Mouse (Mus musculus) spleen, postnatal 36 days (tissue): Measurements from ENCODE around the gene Taf1a.
"Not testable (repeated sequence)": the region's sequence is repeated elsewhere in the genome, so short reads cannot be mapped to it uniquely, and the experiment has no call there.

Experiments
- DNase-seq, 2 experiments: peaks; one replicate each; pipeline ENCODE4 v3.0.0; 2022; ENCODE audit warnings: low spot score in 2 of 2, mixed read lengths in 1 of 2

Gene Taf1a

DNA sequence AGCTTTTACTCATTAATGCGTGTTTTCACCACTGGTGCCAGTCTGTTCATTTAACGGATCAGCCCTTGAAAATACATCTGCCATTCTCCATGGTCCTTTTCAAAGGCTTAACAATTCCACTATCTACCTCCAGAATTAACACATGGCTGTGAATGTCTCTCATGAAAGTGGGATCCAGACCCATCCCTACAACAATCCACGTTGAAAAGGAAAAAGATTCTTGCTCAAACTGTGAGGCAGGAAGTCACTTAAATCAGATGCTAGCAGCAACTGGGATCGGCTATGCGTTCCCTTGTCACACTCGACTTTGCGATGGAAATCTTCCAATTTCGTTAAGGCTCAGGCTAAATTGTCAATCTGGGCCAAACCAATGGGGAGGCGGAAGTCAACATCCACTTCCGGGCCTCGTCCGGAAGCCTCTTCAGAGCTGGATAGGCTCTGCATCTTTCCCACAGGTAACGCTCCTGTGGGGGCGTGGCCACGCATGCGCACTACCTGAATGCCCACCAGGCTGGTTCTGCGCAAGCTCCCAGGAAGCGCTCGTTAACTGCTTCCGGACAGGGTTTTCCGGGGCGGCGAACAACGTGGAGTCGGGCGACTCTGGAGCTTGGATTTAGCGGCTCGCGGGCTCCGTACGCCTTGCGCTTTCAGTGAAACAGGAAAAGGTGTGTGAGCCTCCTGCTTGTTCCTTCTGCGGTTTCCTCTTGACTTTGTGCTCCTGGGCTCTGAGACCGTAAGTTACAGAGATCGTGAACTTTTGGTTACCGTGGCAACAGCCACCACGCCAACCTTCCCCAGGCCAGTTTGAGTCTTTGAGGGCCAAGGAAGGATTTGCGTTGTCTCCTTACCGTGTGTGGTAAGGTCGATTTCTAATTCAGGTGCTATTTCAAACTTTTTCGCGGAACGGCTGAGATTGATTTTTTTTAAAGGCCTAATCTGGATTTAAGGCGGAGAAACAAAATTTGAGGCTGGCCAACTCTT, at the start of gene Taf1a:
Taf1a (plus strand) TSS at position 556 of the 981 bp plus-strand sequence.
- DNase-seq, result peak; percentile 90 to 93

DNA sequence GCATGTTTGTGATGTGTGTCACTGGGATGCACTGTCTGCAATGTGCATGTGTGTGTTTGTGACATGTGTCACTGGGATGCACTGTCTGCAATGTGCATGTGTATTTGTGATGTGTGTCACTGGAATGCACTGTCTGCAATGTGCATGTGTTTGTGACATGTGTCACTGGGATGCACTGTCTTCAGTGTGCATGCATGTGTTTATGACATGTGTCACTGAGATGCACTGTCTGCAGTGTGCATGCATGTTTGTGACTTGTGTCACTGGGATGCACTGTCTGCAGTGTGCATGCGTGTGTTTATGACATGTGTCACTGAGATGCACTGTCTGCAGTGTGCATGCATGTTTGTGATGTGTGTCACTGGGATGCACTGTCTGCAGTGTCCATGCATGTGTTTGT, 45.9 kb upstream of the Taf1a start:
- DNase-seq, result not testable (repeated sequence)

DNA sequence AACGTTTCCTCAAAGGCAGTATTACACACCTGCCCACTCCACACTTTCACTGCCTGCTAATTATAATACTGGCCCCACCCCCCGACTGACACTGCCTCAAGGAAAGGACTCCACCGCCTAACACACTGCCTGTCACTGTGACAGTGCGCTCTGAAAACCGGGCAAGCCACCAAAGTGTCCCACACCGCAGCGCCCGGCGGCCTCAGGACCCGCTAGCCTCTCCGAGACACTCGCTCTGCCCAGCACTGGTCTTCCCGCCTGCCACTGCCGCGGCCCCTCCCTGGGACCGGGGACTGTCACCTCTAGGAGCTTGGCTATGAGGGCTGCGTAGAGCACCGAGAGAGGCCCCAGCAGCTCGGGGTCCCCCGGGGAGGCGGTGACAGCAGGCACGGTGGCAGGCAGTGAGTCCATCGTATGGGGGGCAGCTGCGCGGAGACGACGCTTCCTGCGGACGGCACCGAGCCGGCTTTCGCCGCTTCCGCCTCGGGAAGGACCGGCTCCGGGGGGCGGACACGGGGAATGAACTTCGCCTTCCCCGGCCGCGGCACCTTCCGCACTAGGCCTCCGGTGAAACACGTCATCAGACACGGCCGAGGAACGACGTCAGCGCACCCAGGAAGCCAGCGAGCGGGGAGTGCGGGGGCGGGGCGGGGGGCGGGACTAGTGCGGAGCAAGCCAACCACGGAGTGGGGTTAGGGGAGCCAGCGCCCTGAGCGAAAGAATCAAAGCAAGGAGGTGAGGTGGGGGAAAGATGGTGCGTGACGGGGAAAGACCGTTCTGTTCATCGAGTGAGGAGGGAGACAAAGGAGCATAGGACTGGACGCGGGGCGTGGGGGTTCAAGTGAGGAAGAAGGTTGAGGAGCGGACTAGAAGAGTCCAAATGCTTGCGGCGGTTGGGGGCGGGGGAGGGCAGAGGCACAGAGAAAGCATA, 43.6 kb upstream of the Taf1a start:
- DNase-seq, result peak; percentile 87 to 89

DNA sequence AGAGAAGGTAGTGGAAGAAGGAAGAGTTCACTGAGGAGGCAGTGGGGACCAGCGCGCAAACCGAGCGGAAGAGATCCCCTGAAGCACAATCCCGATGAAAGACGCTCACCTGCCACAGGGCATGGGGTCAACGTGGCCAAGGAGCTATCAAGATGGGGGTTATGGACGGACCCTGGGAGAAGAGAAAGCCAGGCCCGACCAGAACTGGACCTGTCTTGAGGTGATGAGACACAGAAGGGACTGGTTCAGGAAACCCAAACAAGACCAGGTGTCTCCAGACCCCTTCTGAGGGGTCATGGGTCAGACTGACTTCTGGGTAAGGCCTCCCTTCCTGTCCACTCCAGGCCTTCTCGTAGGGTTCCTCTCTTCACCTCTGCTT, 43.0 kb upstream of the Taf1a start:
- no peak for DNase-seq

DNA sequence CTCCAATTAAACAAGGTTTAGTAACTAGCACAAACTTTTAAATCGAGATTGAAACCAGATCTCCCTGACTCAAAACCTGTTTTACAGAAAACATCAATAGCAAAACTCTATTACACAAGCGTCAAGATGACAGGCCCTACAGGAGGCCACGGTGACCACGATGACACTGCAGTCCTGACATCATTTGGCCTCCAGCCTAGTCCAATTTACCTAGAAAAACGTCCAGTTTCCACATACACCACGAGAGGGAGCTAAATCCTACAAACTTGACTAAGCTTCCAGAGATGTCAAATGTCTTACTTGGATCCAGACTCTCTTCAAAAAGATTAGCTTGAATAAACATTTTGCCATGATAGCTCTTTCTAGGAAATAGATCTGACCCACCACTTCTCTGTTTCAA, 38.9 kb upstream of the Taf1a start:
- DNase-seq, result peak; percentile 31 to 47

DNA sequence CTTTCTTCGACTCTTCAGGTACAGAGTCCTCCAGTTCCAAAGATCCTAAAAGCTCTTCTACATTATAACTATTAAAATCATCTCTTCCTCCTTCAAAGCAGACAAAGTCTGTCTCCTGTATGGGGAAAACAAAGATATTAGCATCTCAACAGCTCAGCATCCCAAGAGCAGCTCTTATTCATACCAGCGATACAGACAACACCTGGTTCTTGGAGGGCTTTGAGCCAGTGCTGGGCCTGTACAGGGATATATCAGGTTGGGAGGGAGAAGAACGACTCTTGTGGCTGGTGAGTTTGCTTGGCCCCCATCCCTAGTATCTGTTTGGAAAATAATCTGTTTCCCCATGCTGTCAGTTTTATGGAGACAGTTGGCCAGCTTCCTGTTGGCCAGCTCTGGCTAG, 29.9 kb upstream of the Taf1a start:
- no peak for DNase-seq

DNA sequence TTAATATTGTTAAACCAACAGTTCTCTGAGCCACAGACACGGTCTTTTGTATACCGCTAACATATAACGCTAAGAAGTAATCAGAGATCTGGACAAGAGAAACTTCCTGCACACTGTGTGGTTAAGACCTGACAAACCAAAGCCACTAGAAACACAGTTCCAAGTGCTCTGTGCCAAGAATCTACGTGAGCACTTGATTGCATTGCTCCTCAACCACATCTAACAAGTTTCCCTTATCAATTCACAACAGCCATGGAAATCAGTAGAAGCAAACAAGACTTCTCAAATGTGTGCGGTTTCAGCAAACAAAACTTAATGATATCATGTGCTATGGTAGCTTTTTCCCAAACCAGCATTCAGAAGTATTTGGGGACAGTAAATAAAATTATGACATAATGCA, 26.5 kb upstream of the Taf1a start:
- DNase-seq, result no peak

DNA sequence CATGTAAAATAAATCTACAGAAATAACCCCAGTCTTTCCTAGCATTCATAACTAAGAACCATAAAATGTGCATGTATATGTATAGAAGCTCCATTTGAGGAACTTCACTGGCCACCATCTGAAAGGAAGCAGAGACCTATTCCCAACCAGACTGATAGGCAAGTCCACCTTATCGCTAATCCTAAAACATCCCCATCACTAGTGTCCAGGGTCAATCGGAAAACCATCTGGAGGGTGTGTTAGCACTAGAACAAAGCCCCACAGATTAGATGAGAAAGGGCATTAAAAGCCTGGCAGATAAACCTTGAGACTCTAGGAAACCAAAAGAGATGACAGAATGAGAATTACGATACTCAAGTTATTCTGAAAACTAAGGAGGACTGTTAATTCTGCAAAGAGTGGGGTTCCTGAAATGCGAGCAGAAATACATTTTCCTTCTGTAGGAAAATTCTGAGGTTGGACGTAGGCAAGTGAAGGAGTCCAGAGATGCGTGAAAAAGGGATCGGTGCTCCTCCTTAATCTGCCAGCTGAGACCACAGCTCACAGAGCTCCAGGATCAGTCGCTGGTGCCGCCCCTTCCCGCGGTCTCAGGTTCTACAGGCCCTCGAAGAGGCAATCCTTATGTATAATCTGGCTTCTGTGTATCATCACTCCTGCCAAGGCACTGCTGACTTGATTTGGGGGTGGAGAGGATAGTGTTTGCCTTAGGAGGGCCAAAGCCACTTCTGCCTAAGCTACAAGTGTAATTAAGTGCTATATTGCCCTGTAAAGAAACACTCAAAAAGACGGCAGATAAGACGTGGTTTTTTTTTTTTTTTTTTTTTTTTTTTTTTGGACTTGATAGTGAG, 25.8 kb upstream of the Taf1a start:
- DNase-seq, result no peak

DNA sequence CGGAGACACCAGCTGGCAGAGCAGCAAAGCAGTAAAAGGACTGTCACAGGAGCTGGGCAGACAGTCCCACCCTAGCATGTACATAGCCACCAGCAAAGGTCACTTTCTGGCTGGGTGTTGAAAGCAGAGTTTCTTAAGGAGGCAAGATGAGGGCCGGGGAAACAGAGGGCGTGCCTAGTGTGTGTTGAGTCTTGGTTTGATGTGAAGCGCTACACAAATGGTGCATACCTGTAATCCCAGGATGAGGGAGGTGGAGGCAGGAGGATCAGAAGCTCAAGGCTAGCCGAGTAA, 25.3 kb upstream of the Taf1a start:
- no peak for DNase-seq

DNA sequence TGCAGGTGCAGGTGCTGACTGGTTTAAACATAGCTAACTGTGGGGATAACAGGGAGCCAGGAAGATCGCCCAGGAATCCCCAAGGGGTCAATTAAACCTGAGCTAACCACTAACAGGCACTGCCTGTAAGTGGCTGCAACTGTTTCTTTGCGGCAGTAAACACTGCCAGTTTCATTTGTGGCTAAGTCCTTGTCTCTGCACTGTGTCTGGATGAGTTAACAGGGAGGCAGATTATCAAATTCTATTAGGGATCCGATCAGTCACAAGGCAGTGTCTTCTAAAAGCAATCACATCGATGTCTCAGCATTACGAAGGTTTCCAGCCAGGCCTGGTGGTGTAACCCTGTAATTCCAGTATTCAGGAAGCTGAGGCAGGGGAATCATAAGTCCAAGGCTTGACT, 22.4 kb upstream of the Taf1a start:
- DNase-seq, result no peak

DNA sequence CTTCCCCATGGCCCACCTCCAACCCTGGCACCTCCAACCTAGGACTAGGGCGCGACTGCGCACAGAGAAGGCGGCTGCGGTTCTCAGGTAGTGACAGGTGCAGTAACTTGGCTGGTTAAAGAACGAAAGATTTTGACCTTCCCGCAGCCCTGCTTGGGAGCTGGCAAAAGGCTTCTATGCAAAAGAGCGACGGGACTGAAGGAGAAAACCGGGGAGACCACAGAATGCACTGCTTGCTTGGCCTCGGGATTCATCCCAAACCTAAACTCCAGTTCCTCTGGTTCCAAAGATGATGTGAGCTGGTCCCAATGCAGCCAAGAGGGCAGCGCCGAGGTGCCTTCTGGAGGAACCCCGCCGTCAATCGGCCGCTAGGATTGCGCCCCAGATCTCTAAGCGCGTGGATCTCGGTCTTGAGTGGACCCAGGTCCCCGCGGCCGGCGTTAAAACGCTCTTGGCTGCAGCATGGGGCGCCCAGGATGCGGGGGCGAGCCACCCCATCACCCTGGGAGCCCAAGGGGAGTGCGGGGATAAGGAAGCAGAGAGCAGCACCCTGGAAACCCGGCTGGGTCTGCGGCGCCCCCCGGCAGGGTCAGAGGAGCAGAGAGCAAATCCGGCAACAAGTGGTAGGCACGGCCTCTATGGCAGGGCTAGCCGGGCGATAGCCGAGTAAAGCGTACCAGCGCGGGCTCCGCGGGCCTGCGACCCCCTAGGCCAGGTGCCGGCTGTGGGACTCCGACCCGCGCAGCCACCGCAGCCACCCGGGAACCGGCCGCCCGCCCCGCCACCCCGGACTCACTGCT, 20.0 kb upstream of the Taf1a start:
- DNase-seq, result no peak

DNA sequence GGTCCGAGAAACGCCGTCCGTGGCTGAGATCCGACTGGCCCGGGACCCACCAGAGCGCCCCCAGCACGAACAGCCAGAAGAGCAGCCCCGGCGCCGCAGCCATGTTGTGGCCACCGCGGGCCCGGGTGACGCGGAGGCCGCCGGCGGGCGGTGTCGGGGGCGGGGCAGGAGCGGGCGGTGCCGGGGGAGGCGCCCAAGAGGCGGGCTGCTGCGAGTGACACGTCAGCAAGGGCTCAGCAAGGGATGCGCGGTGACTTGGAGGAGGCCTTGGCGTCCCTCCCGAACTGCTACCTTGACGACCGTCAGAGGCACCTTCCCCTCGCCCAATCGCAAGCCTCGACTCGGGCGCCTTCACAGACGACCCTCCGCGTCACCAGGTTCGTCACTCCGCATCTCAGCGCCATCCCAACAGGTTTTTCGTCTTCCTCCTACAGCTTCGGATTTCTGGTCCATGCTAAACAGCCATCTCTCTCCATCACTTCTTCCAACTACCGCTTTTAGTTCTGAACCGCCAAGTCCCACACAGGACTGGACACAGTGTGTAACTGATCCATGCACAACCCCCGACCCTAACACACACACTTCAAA, 19.3 kb upstream of the Taf1a start, which contains the start of gene Mia3:
Mia3 (minus strand) TSS at position 127 of the 588 bp plus-strand sequence.
- peak; percentile 91 to 93 for DNase-seq

DNA sequence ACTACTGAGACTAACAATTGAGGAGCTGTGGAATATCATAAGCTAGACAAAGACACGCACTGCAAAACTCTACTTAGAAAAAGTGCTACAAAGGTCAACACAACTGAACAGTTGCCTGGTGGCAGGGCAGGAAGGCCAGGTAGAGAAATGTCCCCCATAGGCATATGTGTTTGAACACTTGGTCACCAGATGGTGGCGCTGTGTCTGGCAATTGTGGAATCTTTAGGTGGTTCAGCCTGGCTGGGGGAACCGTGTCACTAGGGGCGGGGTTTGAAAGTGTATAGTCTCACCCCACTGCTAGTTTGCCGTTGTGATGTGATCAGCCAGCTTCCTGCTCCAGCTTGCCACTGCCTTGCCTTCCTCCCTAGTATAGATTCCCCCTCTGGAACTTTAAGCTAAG, 14.1 kb upstream of the Taf1a start:
- no peak for DNase-seq

DNA sequence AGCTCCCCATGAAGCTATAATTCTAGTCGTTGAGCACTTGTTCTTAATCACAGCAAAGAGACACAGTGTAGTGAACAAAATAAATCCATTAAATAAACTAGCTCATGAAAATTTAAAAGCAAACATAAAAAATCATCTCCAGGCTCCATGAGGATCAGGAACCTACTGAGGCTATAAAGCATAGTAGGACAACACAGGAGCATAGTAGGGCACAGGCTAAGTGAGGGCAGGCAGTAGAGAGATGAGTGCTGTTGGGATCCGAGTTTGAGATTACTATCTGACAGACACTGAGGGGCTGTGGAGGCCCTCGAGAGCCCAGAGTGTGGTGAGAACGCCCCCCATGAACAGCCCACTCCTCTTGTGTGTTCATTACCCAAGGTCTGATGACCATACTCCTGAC, 11.7 kb upstream of the Taf1a start:
- no peak for DNase-seq

DNA sequence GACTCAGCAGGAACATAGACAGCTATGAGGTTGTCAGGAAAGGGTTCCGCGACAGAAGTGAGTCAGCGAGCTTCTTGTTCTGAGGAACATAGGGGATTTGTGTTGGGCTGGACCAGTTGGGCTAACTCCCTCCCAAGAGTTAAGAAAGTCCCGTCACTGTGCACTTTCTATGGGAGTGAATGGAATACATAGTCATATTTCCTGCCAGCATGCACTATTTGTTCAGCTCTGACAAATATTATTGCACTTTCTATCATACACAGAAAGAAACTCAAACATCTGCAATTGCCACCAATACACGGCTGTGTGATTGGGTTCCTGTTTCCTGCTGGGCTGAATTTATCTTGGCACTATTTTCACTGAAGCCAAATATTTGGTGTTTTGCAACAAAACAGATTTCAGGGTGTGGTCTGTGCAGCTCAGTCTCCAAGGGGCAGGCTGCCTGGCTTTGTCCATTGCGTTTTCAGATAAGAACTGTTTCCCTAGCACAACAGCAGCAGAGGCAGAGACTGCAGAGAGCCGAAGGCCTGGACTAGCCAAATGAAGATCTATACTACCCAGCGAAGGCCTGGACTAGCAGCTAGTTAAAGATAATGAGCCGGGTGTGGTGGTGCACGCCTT, 10.3 kb upstream of the Taf1a start:
- no peak for DNase-seq

DNA sequence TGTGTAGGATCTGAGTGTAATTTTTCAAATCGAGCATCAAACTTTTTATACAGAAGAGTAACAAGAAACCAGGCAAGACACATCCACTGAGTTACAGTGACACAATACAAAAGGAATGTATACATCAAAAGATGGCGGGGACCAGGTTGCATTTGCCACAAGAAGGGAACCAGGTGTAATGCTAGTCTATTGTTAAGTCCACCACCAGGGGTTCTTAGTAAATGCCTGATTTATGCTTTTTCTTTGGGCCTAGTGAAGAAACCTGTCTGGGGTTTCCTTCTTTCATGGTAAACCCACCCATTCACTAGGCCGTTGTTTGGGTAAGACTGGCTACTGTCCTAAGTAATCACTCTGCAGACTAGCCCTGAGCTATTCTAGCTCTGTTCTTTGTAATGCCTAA, 9.4 kb upstream of the Taf1a start:
- DNase-seq, result not testable (repeated sequence)

DNA sequence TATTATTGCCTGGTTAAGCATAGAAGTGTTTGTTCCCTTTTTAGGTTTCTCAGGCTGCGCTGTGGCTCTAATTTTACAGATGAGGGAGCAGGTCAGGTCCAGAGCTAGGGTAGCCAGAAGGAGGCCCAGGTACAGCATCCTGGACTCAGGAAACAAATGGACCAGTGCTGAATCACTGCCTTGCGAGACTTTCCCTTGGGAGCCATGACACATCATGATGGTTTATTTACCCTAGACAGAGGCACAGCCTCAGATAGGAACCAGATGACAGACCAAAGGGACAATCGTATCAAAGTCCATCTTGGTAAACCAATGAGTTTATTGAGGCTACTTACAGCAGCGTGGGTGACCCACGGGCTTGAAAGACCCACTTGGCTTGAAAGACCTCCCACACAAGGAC, 7.0 kb upstream of the Taf1a start:
- DNase-seq, result no peak

DNA sequence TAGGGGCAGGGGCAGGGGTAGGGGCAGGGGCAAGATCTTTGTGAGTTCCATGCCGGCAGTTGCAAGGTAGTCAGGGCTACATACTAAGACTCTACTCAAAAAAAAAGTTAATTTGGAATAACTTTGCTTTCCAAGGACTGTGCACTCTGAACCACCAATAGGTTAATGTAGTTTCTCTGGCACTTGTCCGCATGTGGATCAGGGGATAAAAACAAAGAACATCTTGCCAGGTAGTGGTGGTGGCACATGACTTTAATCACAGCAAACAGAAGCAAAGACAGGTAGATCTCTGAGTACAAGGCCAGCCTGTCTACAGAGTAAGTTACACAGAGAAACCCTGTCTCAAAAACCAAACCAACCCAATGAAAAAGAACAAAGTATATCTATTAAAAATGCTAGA, 6.2 kb upstream of the Taf1a start:
- DNase-seq, result no peak

DNA sequence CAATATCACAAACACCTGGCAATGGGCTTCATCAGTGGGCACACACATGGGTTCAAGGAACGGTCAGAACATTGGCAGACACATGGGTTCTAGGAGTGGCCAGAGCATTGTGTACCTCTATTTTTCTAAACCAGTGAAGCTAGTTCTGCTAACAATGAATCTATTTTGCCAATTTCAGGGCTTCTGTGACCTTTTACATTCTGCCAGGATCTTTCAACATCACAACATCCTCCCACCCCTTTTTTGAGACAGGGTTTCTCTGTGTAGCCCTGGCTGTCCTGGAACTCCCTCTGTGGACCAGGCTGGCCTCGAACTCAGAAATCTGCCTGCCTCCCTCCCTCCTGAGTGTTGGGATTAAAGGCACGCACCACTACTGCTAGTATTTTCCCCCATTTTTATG, 1.4 kb upstream of the Taf1a start:
- not testable (repeated sequence) for DNase-seq

DNA sequence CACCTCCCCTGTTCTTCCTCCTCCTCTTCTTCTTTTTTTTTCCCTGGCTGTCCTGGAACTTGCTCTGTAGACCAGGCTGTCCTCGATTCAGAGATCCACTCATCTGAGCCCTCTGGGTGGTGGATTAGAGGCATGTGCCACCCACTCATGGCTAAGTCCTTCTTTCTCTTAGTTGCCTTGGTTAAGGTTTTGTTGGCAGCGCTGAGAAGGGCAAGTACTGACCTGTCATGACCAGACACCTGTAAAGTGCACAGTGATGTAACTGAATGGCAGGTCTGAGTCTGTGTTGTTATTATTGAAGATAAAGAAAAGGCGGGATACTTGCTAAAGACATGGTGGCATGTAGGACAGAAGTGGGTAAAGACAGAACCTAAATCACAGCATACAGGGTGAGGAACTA, 14.6 kb downstream of the Taf1a start:
- DNase-seq, result no peak
